In genomic region chr11:118007460-118008143, GRCm38 (mm10) we compare ENCODE assay signal across 9 mouse cellular contexts. TPM values are rescaled to one million over a fixed set of nuclear protein-coding genes. Genes with fewer than 3 reads are reported as not detected.
DNase-seq lines count a peak whose midpoint lies in the region; ATAC-seq and TF ChIP-seq lines count a peak whose summit lies in the region.
"Had no signal": no experiment of that assay in that cellular context is flagged by ENCODE, and none has a peak within 500 bp of the region (broad histone marks: within the 10 kb centered on the region; RNA-seq: fewer than 3 reads in every experiment).

No protein-coding gene starts in this region.

- peak overlapping the region; percentile 75 for H3K27ac ChIP-seq in heart, embryonic 16.5 days (ENCODE audit: low read length)
- no peak overlapping the region for H3K27ac ChIP-seq in heart, adult 2 months
- peak overlapping the region; percentile 93 for H3K27ac ChIP-seq in ES-Bruce4 (ENCODE audit: insufficient read depth, low read length)

- no peak for DNase-seq in heart, adult 2 months
- DNase-seq in lung, postnatal 14 days: peak; percentile 32
- DNase-seq in left cerebral cortex, postnatal 14 days (ENCODE audit: low spot score in 2 of 2): no peak
- DNase-seq in left cerebral cortex, adult 11 months (ENCODE audit: low spot score): no peak
- DNase-seq in urinary bladder, postnatal 25 days (ENCODE audit: low spot score): no peak
- DNase-seq: thymus, postnatal 25 days had no signal

- H3K36me3 ChIP-seq in heart, embryonic 16.5 days (ENCODE audit: control insufficient read depth, insufficient read depth): peaks cover 20% of the 10 kb centered on the region
- H3K36me3 ChIP-seq in heart, adult 2 months (ENCODE audit: control insufficient read depth, insufficient read depth, low read length): no peaks in the 10 kb centered on the region
- peaks cover 33% of the 10 kb centered on the region for H3K36me3 ChIP-seq in ES-Bruce4 (ENCODE audit: control insufficient read depth, insufficient read depth, low read length, poor library complexity, severe bottlenecking)

- no peak for TF ChIP-seq POLR2A in heart, adult 2 months (IDR thresholded peaks at IDR 0.05; ENCODE audit: insufficient read depth, low read depth, low read length)
- TF ChIP-seq POLR2A in ES-Bruce4 (IDR thresholded peaks at IDR 0.05; ENCODE audit: insufficient read depth, low read length): no peak

- 54% methylated on average over 8 of the region's 8 CpGs for WGBS in heart, embryonic 16.5 days
- 58% methylated on average over 8 of the region's 8 CpGs for WGBS in heart, adult 2 months

- H3K9me3 ChIP-seq in heart, embryonic 16.5 days (replicated peaks; ENCODE audit: control insufficient read depth, low read length): no peaks in the 10 kb centered on the region
- H3K9me3 ChIP-seq in ES-Bruce4 (replicated peaks; ENCODE audit: control insufficient read depth, insufficient read depth, low read length, poor library complexity, severe bottlenecking): no peaks in the 10 kb centered on the region

- no peak overlapping the region for H3K4me3 ChIP-seq in heart, embryonic 16.5 days (ENCODE audit: low read length)
- H3K4me3 ChIP-seq in heart, adult 2 months: no peak overlapping the region
- peak overlapping the region; percentile 37 for H3K4me3 ChIP-seq in ES-Bruce4 (ENCODE audit: low read depth, low read length)

- H3K9ac ChIP-seq in heart, embryonic 16.5 days (ENCODE audit: low read length): peak overlapping the region; percentile 13; the same call in 1 of the 2 replicates
- H3K9ac ChIP-seq in heart, adult 2 months (ENCODE audit: low read depth, low read length): no peak overlapping the region
- H3K9ac ChIP-seq in ES-Bruce4 (ENCODE audit: low read depth, poor library complexity, severe bottlenecking): peak overlapping the region; percentile 5; the same call in 1 of the 2 replicates

- H3K27me3 ChIP-seq in heart, embryonic 16.5 days (ENCODE audit: control insufficient read depth, insufficient read depth, low read length): no peaks in the 10 kb centered on the region
- no peaks in the 10 kb centered on the region for H3K27me3 ChIP-seq in heart, adult 2 months (ENCODE audit: control insufficient read depth, insufficient read depth, low read length)
- no peaks in the 10 kb centered on the region for H3K27me3 ChIP-seq in ES-Bruce4 (ENCODE audit: control insufficient read depth, insufficient read depth, low read length, poor library complexity, severe bottlenecking)

- TF ChIP-seq EP300 in heart, adult 2 months (IDR thresholded peaks at IDR 0.05; ENCODE audit: insufficient read depth, low read depth, low read length): no peak
- peak; percentile 95 for TF ChIP-seq EP300 in ES-Bruce4 (IDR thresholded peaks at IDR 0.05; ENCODE audit: insufficient read depth, low read depth, low read length)

- no peak overlapping the region for H3K4me2 ChIP-seq in heart, embryonic 16.5 days (ENCODE audit: low read depth, low read length)

- H3K4me1 ChIP-seq in heart, embryonic 16.5 days (ENCODE audit: control insufficient read depth, insufficient read depth, low read length): peaks cover 34% of the 10 kb centered on the region
- peaks cover 17% of the 10 kb centered on the region for H3K4me1 ChIP-seq in heart, adult 2 months (ENCODE audit: control insufficient read depth, insufficient read depth, low read length)
- peaks cover 32% of the 10 kb centered on the region for H3K4me1 ChIP-seq in ES-Bruce4 (ENCODE audit: control insufficient read depth, insufficient read depth, low read length)

- intact Hi-C loops in heart, adult 2 months (cut with DNase I): no loop called here
- intact Hi-C loops in left cerebral cortex, postnatal 14 days (cut with DNase I): no loop called here

- no peak for ATAC-seq in heart, embryonic 16.5 days (replicated peaks; ENCODE audit: extremely low read depth, insufficient read depth, low FRiP score)
- 0 out of 2 replicates have a peak, but pooled peaks have one; percentile 27 for ATAC-seq in erythroblast, adult 5-6 weeks (replicated peaks; ENCODE audit: low FRiP score, poor library complexity, severe bottlenecking)

- TF ChIP-seq CTCF in heart, adult 2 months (IDR thresholded peaks at IDR 0.05): no peak
- TF ChIP-seq CTCF in ES-Bruce4 (IDR thresholded peaks at IDR 0.05; ENCODE audit: low read depth, low read length): no peak

- H3K79me2 ChIP-seq in heart, adult 2 months (replicated peaks; ENCODE audit: control insufficient read depth, insufficient read depth, low read length): peaks cover 3% of the 10 kb centered on the region; the same call in 1 of the 2 replicates

RNA-seq across cellular contexts. Expression of gene Pgs1, which starts 21.5 kb away (rescaled TPM):
- polyA plus RNA-seq in heart, embryonic 16.5 days (2015; fragmentation: Nextera tagmentation; extraction: Ambion mirVana): 26.9 and 28.9 TPM in 2 replicates
- total RNA-seq in heart, adult 2 months (2021): 10 to 100 TPM; 17.9 to 18.1 TPM
- polyA plus RNA-seq in heart, adult 2 months (2012; rRNA removed): 21.8 and 26.5 TPM in 2 replicates
- 31.5 and 35.5 TPM in 2 replicates for polyA plus RNA-seq in ES-Bruce4 (2011; ENCODE audit: insufficient read depth, insufficient read length, low read depth, missing spikeins)
- 9.2 and 14.6 TPM in 2 replicates for total RNA-seq in erythroblast, adult 5-6 weeks (2015; ENCODE audit: low replicate concordance)
- 20.8 and 32.9 TPM in 2 replicates for total RNA-seq in erythroblast, adult 5-6 weeks (2017; ENCODE audit: low replicate concordance)
- 10 to 100 TPM; 74.4 to 76.2 TPM for total RNA-seq in left cerebral cortex, postnatal 14 days (2021)

RNA-seq across cellular contexts. Expression of gene Socs3, which starts 37.8 kb away (rescaled TPM):
- polyA plus RNA-seq in heart, embryonic 16.5 days (2015; fragmentation: Nextera tagmentation; extraction: Ambion mirVana): 7.2 and 8.2 TPM in 2 replicates
- 1 to 10 TPM; 2.8 to 4.5 TPM for total RNA-seq in heart, adult 2 months (2021)
- polyA plus RNA-seq in heart, adult 2 months (2012; rRNA removed): 3.7 and 4.4 TPM in 2 replicates
- 53.8 and 61.5 TPM in 2 replicates for polyA plus RNA-seq in ES-Bruce4 (2011; ENCODE audit: insufficient read depth, insufficient read length, low read depth, missing spikeins)
- total RNA-seq in erythroblast, adult 5-6 weeks (2015; ENCODE audit: low replicate concordance): 0.19 and 0.42 TPM in 2 replicates
- 1.3 and 1.5 TPM in 2 replicates for total RNA-seq in erythroblast, adult 5-6 weeks (2017; ENCODE audit: low replicate concordance)
- total RNA-seq in left cerebral cortex, postnatal 14 days (2021): 1 to 10 TPM; 3.7 to 3.8 TPM
